Mouse (Mus musculus) hindbrain, embryonic 16.5 days (tissue): Measurements from ENCODE around the gene Gm6588. TPM values are rescaled to one million over a fixed set of nuclear protein-coding genes. Genes with fewer than 3 reads are reported as not detected.

ENCODE experiments used
- ATAC-seq: fragments of 200-750 bp; cut with Nextera tagmentation; 2 replicates; pipeline ENCODE4 v1.8.0; 2017; ENCODE audit warnings: moderate TSS enrichment, moderate library complexity
- H3K27ac ChIP-seq: fragments of 300-500 bp; sonication (generic); 2 replicates; pipeline ENCODE4 v1.5.1; 2014; ENCODE audit warnings: low read depth, mild to moderate bottlenecking, control low read depth, low read length, moderate library complexity
- H3K27me3 ChIP-seq: fragments of 300-500 bp; sonication (generic); replicated peaks from 2 replicates; pipeline ENCODE4 v1.6.1; 2014; ENCODE audit warnings: low read length; ENCODE audit not compliant: control insufficient read depth, insufficient read depth
- H3K36me3 ChIP-seq: fragments of 300-500 bp; sonication (generic); 2 replicates; pipeline ENCODE4 v1.6.1; 2014; ENCODE audit warnings: mild to moderate bottlenecking, low read length, moderate library complexity, mixed read lengths; ENCODE audit not compliant: control insufficient read depth, insufficient read depth
- H3K4me1 ChIP-seq: fragments of 300-500 bp; sonication (generic); 2 replicates; pipeline ENCODE4 v1.6.1; 2014; ENCODE audit warnings: low read depth, low read length; ENCODE audit not compliant: control insufficient read depth, insufficient read depth
- H3K4me2 ChIP-seq: fragments of 300-500 bp; sonication (generic); 2 replicates; pipeline ENCODE4 v1.6.1; 2014; ENCODE audit warnings: mild to moderate bottlenecking, low read length, control low read depth, moderate library complexity
- H3K4me3 ChIP-seq: fragments of 300-500 bp; sonication (generic); 2 replicates; pipeline ENCODE4 v1.5.1; 2014; ENCODE audit warnings: mild to moderate bottlenecking, low read length, control low read depth, moderate library complexity
- H3K9ac ChIP-seq: fragments of 300-500 bp; sonication (generic); 2 replicates; pipeline ENCODE4 v1.6.1; 2014; ENCODE audit warnings: low read depth, mild to moderate bottlenecking, control low read depth, low read length, moderate library complexity
- H3K9me3 ChIP-seq: fragments of 300-500 bp; sonication (generic); 2 replicates; pipeline ENCODE4 v1.6.1; 2014; ENCODE audit warnings: mild to moderate bottlenecking, low read length, moderate library complexity; ENCODE audit not compliant: control insufficient read depth
- WGBS: fragments of 180-500 bp; shearing (Covaris S2); extraction: QIAGEN DNeasy Blood & Tissue Kit; methylation state at CpG from one replicate; pipeline ENCODE4 v1.1.7; 2014; 5-methylcytosine and 5-hydroxymethylcytosine counted together
- polyA plus RNA-seq: library from polyadenylated mRNA; unstranded; fragments of >200 nt; fragmentation: Nextera tagmentation; extraction: Ambion mirVana; gene quantifications from 2 replicates; pipeline ENCODE4 v1.2.1, GENCODE M21; 2015

Gm6588 gene
- polyA plus RNA-seq, 1 experiment from 2014 or later, result 0.68 TPM

DNA sequence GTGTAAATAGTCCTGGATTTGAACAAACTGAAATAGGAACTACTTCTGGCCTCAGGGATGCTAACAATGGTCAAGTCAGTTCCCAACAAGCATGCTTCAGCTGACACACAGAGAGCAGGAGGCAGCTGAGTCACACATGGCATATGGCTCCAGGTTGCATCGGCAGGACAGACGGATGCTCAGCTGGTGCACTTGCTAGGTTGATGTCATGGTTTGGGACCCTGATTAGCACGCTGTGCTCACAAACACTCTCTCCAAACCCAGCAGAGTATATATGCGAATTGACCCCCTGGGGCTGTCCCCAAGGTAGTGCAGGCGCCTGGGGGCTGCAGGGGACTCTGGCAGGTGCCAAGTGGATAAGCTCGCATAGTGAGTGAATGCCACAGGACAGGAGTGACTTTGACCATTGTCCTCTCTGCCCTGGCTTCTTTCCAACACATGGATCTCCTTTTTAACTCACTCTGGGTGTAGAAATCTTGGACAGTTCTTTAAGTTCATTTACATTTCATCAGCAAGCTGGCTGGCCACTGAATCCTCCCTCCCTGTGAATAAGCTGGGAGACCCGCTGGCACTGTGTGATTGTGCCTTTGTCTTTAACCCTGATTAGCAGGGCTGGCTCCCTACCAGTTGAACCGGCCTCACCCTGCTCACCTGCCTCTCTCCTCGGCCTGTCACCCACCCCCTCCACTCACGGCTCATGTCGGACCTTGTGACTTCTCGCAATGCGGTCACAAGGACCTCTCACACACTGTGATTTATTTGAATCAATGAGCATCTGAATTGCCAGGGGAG lies 35.9 kb downstream of the Gm6588 start:
- Histone ChIP-seq H3K36me3 (no peaks in the 10 kb centered on the region), H3K4me1 (peaks cover 32% of the 10 kb centered on the region), H3K4me2 (peak overlapping the region; percentile 10), H3K27me3 (no peaks in the 10 kb centered on the region), H3K9ac (peak overlapping the region; percentile 8; the same call in 1 of the 2 replicates), H3K27ac (peak overlapping the region; percentile 46), H3K4me3 (no peak overlapping the region), H3K9me3 (no peaks in the 10 kb centered on the region)
- ATAC-seq, result peak; percentile 41
- 8% methylated on average over 13 of the region's 13 CpGs for WGBS

- ATAC-seq, result no peak
- Histone ChIP-seq H3K9ac (no peak overlapping the region), H3K4me2 (no peak overlapping the region), H3K9me3 (no peaks in the 10 kb centered on the region), H3K27ac (no peak overlapping the region), H3K27me3 (no peaks in the 10 kb centered on the region), H3K36me3 (no peaks in the 10 kb centered on the region), H3K4me1 (peaks cover 29% of the 10 kb centered on the region), H3K4me3 (no peak overlapping the region)
- 64% methylated on average over 5 of the region's 5 CpGs for WGBS
Observed at GRCm38 (mm10) chr5:112486415-112486814, 37.2 kb downstream of the Gm6588 start.

DNA sequence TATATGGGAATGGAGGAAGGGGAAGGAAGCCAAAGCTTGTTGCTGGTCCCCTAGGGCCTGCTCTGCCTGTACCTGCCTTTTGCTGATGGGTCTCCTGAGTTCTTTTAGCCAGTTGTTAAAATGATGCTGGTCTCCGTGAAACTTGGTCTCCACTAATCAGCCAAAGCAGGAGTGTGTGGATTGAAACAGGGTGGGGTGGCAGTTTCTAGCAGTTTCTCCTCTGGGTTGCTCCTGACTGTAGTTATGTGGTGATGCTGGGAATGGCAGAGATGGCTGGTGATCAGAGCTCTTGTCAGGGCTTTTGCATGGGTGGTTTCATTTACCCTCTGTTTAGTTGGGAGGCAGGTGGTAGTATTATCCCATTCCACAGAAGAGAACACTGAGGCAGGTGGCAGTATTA lies 38.3 kb downstream of the Gm6588 start:
- no peak overlapping the region for H3K27ac ChIP-seq
- no peaks in the 10 kb centered on the region for H3K9me3 ChIP-seq
- H3K4me1 ChIP-seq, result peaks cover 18% of the 10 kb centered on the region
- ATAC-seq, result no peak
- H3K4me3 ChIP-seq, result no peak overlapping the region
- H3K27me3 ChIP-seq, result no peaks in the 10 kb centered on the region
- H3K36me3 ChIP-seq, result no peaks in the 10 kb centered on the region
- 92% methylated on average over 1 of the region's 1 CpGs for WGBS
- no peak overlapping the region for H3K4me2 ChIP-seq
- H3K9ac ChIP-seq, result no peak overlapping the region

GRCm38 (mm10) chr5:112488101-112488776 lies 39.0 kb downstream of the Gm6588 start:
- Histone ChIP-seq H3K4me3 (no peak overlapping the region), H3K27ac (no peak overlapping the region), H3K27me3 (no peaks in the 10 kb centered on the region), H3K36me3 (no peaks in the 10 kb centered on the region), H3K4me2 (no peak overlapping the region), H3K4me1 (peaks cover 16% of the 10 kb centered on the region), H3K9me3 (no peaks in the 10 kb centered on the region), H3K9ac (no peak overlapping the region)
- 43% methylated on average over 8 of the region's 8 CpGs for WGBS
- no peak for ATAC-seq

- Histone ChIP-seq H3K4me1 (peaks cover 7% of the 10 kb centered on the region), H3K36me3 (no peaks in the 10 kb centered on the region), H3K9me3 (no peaks in the 10 kb centered on the region), H3K4me3 (no peak overlapping the region), H3K4me2 (no peak overlapping the region), H3K9ac (no peak overlapping the region), H3K27me3 (no peaks in the 10 kb centered on the region), H3K27ac (no peak overlapping the region)
- no peak for ATAC-seq
- WGBS, result 51% methylated on average over 11 of the region's 11 CpGs
Observed at GRCm38 (mm10) chr5:112491489-112491888, 42.3 kb downstream of the Gm6588 start.

DNA sequence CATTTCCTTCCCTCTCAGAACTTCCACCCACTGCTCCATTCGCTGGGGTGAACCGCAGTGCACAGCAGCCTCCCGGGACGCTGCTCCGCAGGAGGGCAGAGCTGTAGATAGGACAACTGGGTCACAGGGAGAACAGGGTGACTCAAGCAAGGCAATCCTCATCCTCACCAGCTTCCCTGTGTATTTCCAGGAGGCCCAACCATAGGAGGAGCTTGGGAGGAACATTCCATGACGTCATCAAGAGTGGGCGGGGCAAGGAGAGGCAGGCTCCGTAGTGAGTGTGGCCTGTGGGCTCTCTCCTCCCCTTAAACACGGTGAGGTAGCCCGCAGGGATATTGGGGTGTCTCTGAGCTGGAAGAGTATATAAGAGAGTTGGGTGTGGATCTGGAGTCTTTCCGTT lies 44.3 kb downstream of the Gm6588 start:
- no peaks in the 10 kb centered on the region for H3K27me3 ChIP-seq
- ATAC-seq, result peak; percentile 35
- H3K9me3 ChIP-seq, result no peaks in the 10 kb centered on the region
- no peak overlapping the region for H3K9ac ChIP-seq
- 32% methylated on average over 11 of the region's 11 CpGs for WGBS
- peaks cover 7% of the 10 kb centered on the region for H3K4me1 ChIP-seq
- H3K36me3 ChIP-seq, result no peaks in the 10 kb centered on the region
- H3K4me2 ChIP-seq, result peak overlapping the region; percentile 31; the same call in 1 of the 2 replicates
- H3K27ac ChIP-seq, result peak overlapping the region; percentile 49; the same call in 1 of the 2 replicates
- no peak overlapping the region for H3K4me3 ChIP-seq

- no peak for ATAC-seq
- H3K9ac ChIP-seq, result no peak overlapping the region
- 69% methylated on average over 7 of the region's 7 CpGs for WGBS
- H3K4me3 ChIP-seq, result no peak overlapping the region
- no peak overlapping the region for H3K4me2 ChIP-seq
- no peaks in the 10 kb centered on the region for H3K27me3 ChIP-seq
- peaks cover 34% of the 10 kb centered on the region for H3K4me1 ChIP-seq
- H3K36me3 ChIP-seq, result no peaks in the 10 kb centered on the region
- no peak overlapping the region for H3K27ac ChIP-seq
- no peaks in the 10 kb centered on the region for H3K9me3 ChIP-seq
Observed at GRCm38 (mm10) chr5:112496753-112497369, 47.6 kb downstream of the Gm6588 start.

GRCm38 (mm10) chr5:112498921-112499917 lies 50.0 kb downstream of the Gm6588 start:
- 75% methylated on average over 13 of the region's 13 CpGs for WGBS

More at GRCm38 (mm10) chr5:112498921-112499917, 50.0 kb downstream of the Gm6588 start:
- no peak overlapping the region for H3K27ac ChIP-seq
- H3K9me3 ChIP-seq, result no peaks in the 10 kb centered on the region
- no peak overlapping the region for H3K4me3 ChIP-seq
- no peak for ATAC-seq
- H3K4me1 ChIP-seq, result peaks cover 27% of the 10 kb centered on the region
- no peaks in the 10 kb centered on the region for H3K27me3 ChIP-seq
- no peak overlapping the region for H3K9ac ChIP-seq
- no peaks in the 10 kb centered on the region for H3K36me3 ChIP-seq
- H3K4me2 ChIP-seq, result no peak overlapping the region
